8 mouse cellular contexts compared by ENCODE assay signal in genomic region chr10:81418216-81419070, GRCm38 (mm10). TPM values are rescaled to one million over a fixed set of nuclear protein-coding genes. Genes with fewer than 3 reads are reported as not detected.
DNase-seq lines count a peak whose midpoint lies in the region; ATAC-seq and TF ChIP-seq lines count a peak whose summit lies in the region.

No protein-coding gene starts in this region.

- H3K4me2 ChIP-seq in midbrain, embryonic 12.5 days (replicated peaks) = no peak overlapping the region
- no peak overlapping the region for H3K4me2 ChIP-seq in midbrain, embryonic 16.5 days (ENCODE audit: low read length)
- no peak overlapping the region for H3K4me2 ChIP-seq in forebrain, embryonic 15.5 days (replicated peaks)
- H3K4me2 ChIP-seq in liver, postnatal 0 days (ENCODE audit: low read depth, low read length) = no peak overlapping the region

- no peak for ATAC-seq in cerebellum, adult (ENCODE audit: insufficient number of reproducible peaks, low FRiP score, low TSS enrichment)
- ATAC-seq in midbrain, embryonic 12.5 days (ENCODE audit: low FRiP score, low read depth) = no peak
- ATAC-seq in midbrain, embryonic 16.5 days = no peak
- no peak for ATAC-seq in forebrain, embryonic 15.5 days (replicated peaks)
- no peak for ATAC-seq in liver, postnatal 0 days
- no peak for ATAC-seq in activated CD4-positive, CD25-positive, alpha-beta regulatory T cell, adult 4 months

- H3K36me3 ChIP-seq in midbrain, embryonic 12.5 days = 0 out of 2 replicates have a peak, but pooled peaks cover 5% of the 10 kb centered on the region
- peaks cover 7% of the 10 kb centered on the region; the same call in 1 of the 2 replicates for H3K36me3 ChIP-seq in midbrain, embryonic 16.5 days (ENCODE audit: control insufficient read depth, insufficient read depth, low read length)
- no peaks in the 10 kb centered on the region; the same call in 1 of the 2 replicates for H3K36me3 ChIP-seq in forebrain, embryonic 15.5 days
- 0 out of 2 replicates have a peak, but pooled peaks cover 2% of the 10 kb centered on the region for H3K36me3 ChIP-seq in liver, postnatal 0 days (replicated peaks; ENCODE audit: insufficient read depth, low read length)

- H3K4me3 ChIP-seq in midbrain, embryonic 12.5 days = no peak overlapping the region
- H3K4me3 ChIP-seq in midbrain, embryonic 16.5 days (ENCODE audit: low read depth, low read length) = no peak overlapping the region
- no peak overlapping the region for H3K4me3 ChIP-seq in forebrain, embryonic 15.5 days
- H3K4me3 ChIP-seq in liver, postnatal 0 days (ENCODE audit: low read depth, low read length) = no peak overlapping the region

- no peaks in the 10 kb centered on the region for H3K9me3 ChIP-seq in midbrain, embryonic 12.5 days
- H3K9me3 ChIP-seq in midbrain, embryonic 16.5 days (replicated peaks; ENCODE audit: control insufficient read depth, low read length, poor library complexity, severe bottlenecking) = no peaks in the 10 kb centered on the region
- H3K9me3 ChIP-seq in forebrain, embryonic 15.5 days = no peaks in the 10 kb centered on the region
- H3K9me3 ChIP-seq in liver, postnatal 0 days (ENCODE audit: low read length) = no peaks in the 10 kb centered on the region

- TF ChIP-seq EP300 in liver, postnatal 0 days (IDR thresholded peaks at IDR 0.05; ENCODE audit: low read depth) = no peak

- WGBS in midbrain, embryonic 12.5 days = 48% methylated on average over 11 of the region's 11 CpGs
- WGBS in midbrain, embryonic 16.5 days = 45% methylated on average over 11 of the region's 11 CpGs
- 45% methylated on average over 11 of the region's 11 CpGs for WGBS in forebrain, embryonic 15.5 days
- WGBS in liver, postnatal 0 days (ENCODE audit: insufficient replicate concordance) = 55% methylated on average over 11 of the region's 11 CpGs

- DNase-seq in cerebellum, adult 11-12 months = peak; percentile 54
- DNase-seq in liver, postnatal 0 days = peak; percentile 15
- DNase-seq in ovary, postnatal 10 days (ENCODE audit: low spot score) = no peak

- H3K27ac ChIP-seq in midbrain, embryonic 12.5 days (replicated peaks) = 0 out of 2 replicates have a peak overlapping the region, but pooled peaks have one; percentile 4
- no peak overlapping the region for H3K27ac ChIP-seq in midbrain, embryonic 16.5 days (ENCODE audit: low read length)
- H3K27ac ChIP-seq in forebrain, embryonic 15.5 days (replicated peaks) = peak overlapping the region; percentile 89
- H3K27ac ChIP-seq in liver, postnatal 0 days (ENCODE audit: low read depth) = no peak overlapping the region

- no peak for TF ChIP-seq CTCF in liver, postnatal 0 days (IDR thresholded peaks at IDR 0.05; ENCODE audit: low read depth)

- 0 out of 2 replicates have a peak overlapping the region, but pooled peaks have one; percentile 21 for H3K9ac ChIP-seq in midbrain, embryonic 12.5 days (replicated peaks)
- no peak overlapping the region for H3K9ac ChIP-seq in midbrain, embryonic 16.5 days (ENCODE audit: low read depth, low read length)
- no peak overlapping the region for H3K9ac ChIP-seq in forebrain, embryonic 15.5 days (replicated peaks)
- no peak overlapping the region for H3K9ac ChIP-seq in liver, postnatal 0 days (replicated peaks)

- H3K27me3 ChIP-seq in midbrain, embryonic 12.5 days = peaks cover 44% of the 10 kb centered on the region
- no peaks in the 10 kb centered on the region for H3K27me3 ChIP-seq in midbrain, embryonic 16.5 days (ENCODE audit: control insufficient read depth, insufficient read depth, low read depth, low read length)
- no peaks in the 10 kb centered on the region for H3K27me3 ChIP-seq in forebrain, embryonic 15.5 days
- no peaks in the 10 kb centered on the region for H3K27me3 ChIP-seq in liver, postnatal 0 days (ENCODE audit: insufficient read depth, low read length)

- peaks cover 54% of the 10 kb centered on the region for H3K4me1 ChIP-seq in midbrain, embryonic 12.5 days
- peaks cover 16% of the 10 kb centered on the region for H3K4me1 ChIP-seq in midbrain, embryonic 16.5 days (ENCODE audit: control insufficient read depth, insufficient read depth, low read length)
- H3K4me1 ChIP-seq in forebrain, embryonic 15.5 days = peaks cover 47% of the 10 kb centered on the region
- H3K4me1 ChIP-seq in liver, postnatal 0 days (ENCODE audit: insufficient read depth) = peaks cover 46% of the 10 kb centered on the region

RNA-seq across cellular contexts. Expression of gene Smim24, which starts 25.6 kb away (rescaled TPM):
- 2.1 and 2.8 TPM in 2 replicates for polyA plus RNA-seq in midbrain, embryonic 12.5 days (2016; fragmentation: Nextera tagmentation; extraction: Ambion mirVana)
- 1.2 and 1.4 TPM in 2 replicates for polyA plus RNA-seq in midbrain, embryonic 16.5 days (2015; fragmentation: Nextera tagmentation; extraction: Ambion mirVana)
- polyA plus RNA-seq in forebrain, embryonic 15.5 days (2015; fragmentation: Nextera tagmentation; extraction: Ambion mirVana) = 1.2 and 1.8 TPM in 2 replicates
- 1.7 and 2.0 TPM in 2 replicates for polyA plus RNA-seq in liver, postnatal 0 days (2015; fragmentation: Nextera tagmentation; extraction: Ambion mirVana)
- polyA plus RNA-seq in activated CD4-positive, CD25-positive, alpha-beta regulatory T cell, adult 4 months (2017; shearing (Covaris generic)) = 10 to 100 TPM in 1 of 2 experiments, 1 to 10 TPM in 1; 7.3 to 13.3 TPM

RNA-seq across cellular contexts. Expression of gene Gm48552, which starts 29.6 kb away (rescaled TPM):
- 0.50 and 2.3 TPM in 2 replicates for polyA plus RNA-seq in midbrain, embryonic 12.5 days (2016; fragmentation: Nextera tagmentation; extraction: Ambion mirVana)
- 2.3 and 3.3 TPM in 2 replicates for polyA plus RNA-seq in midbrain, embryonic 16.5 days (2015; fragmentation: Nextera tagmentation; extraction: Ambion mirVana)
- 2.9 and 3.1 TPM in 2 replicates for polyA plus RNA-seq in forebrain, embryonic 15.5 days (2015; fragmentation: Nextera tagmentation; extraction: Ambion mirVana)
- polyA plus RNA-seq in liver, postnatal 0 days (2015; fragmentation: Nextera tagmentation; extraction: Ambion mirVana) = not detected in 2 replicates
- polyA plus RNA-seq in activated CD4-positive, CD25-positive, alpha-beta regulatory T cell, adult 4 months (2017; shearing (Covaris generic)) = 1 to 10 TPM in 1 of 2 experiments, not detected in 1; 1.4 TPM

RNA-seq across cellular contexts. Expression of gene Gm48551, which starts 34.2 kb away (rescaled TPM):
- 4.2 and 5.5 TPM in 2 replicates for polyA plus RNA-seq in midbrain, embryonic 12.5 days (2016; fragmentation: Nextera tagmentation; extraction: Ambion mirVana)
- 6.1 and 8.2 TPM in 2 replicates for polyA plus RNA-seq in midbrain, embryonic 16.5 days (2015; fragmentation: Nextera tagmentation; extraction: Ambion mirVana)
- 5.4 and 6.6 TPM in 2 replicates for polyA plus RNA-seq in forebrain, embryonic 15.5 days (2015; fragmentation: Nextera tagmentation; extraction: Ambion mirVana)
- 0.40 and 0.70 TPM in 2 replicates for polyA plus RNA-seq in liver, postnatal 0 days (2015; fragmentation: Nextera tagmentation; extraction: Ambion mirVana)
- polyA plus RNA-seq in activated CD4-positive, CD25-positive, alpha-beta regulatory T cell, adult 4 months (2017; shearing (Covaris generic)) = 1 to 10 TPM; 1.1 to 1.2 TPM

RNA-seq across cellular contexts. Expression of gene Dohh, which starts 34.2 kb away (rescaled TPM):
- 63.5 and 67.2 TPM in 2 replicates for polyA plus RNA-seq in midbrain, embryonic 12.5 days (2016; fragmentation: Nextera tagmentation; extraction: Ambion mirVana)
- polyA plus RNA-seq in midbrain, embryonic 16.5 days (2015; fragmentation: Nextera tagmentation; extraction: Ambion mirVana) = 77.5 and 86.2 TPM in 2 replicates
- 88.2 and 89.0 TPM in 2 replicates for polyA plus RNA-seq in forebrain, embryonic 15.5 days (2015; fragmentation: Nextera tagmentation; extraction: Ambion mirVana)
- polyA plus RNA-seq in liver, postnatal 0 days (2015; fragmentation: Nextera tagmentation; extraction: Ambion mirVana) = 39.3 and 42.1 TPM in 2 replicates
- 10 to 100 TPM; 12.7 to 13.7 TPM for polyA plus RNA-seq in activated CD4-positive, CD25-positive, alpha-beta regulatory T cell, adult 4 months (2017; shearing (Covaris generic))

RNA-seq across cellular contexts. Expression of gene Nfic, which starts 37.0 kb away (rescaled TPM):
- polyA plus RNA-seq in midbrain, embryonic 12.5 days (2016; fragmentation: Nextera tagmentation; extraction: Ambion mirVana) = 14.7 and 19.7 TPM in 2 replicates
- 15.4 and 17.2 TPM in 2 replicates for polyA plus RNA-seq in midbrain, embryonic 16.5 days (2015; fragmentation: Nextera tagmentation; extraction: Ambion mirVana)
- polyA plus RNA-seq in forebrain, embryonic 15.5 days (2015; fragmentation: Nextera tagmentation; extraction: Ambion mirVana) = 24.2 and 29.4 TPM in 2 replicates
- 19.6 and 21.1 TPM in 2 replicates for polyA plus RNA-seq in liver, postnatal 0 days (2015; fragmentation: Nextera tagmentation; extraction: Ambion mirVana)
- polyA plus RNA-seq in activated CD4-positive, CD25-positive, alpha-beta regulatory T cell, adult 4 months (2017; shearing (Covaris generic)) = 10 to 100 TPM; 15.2 to 16.0 TPM

Comparison
In these comparisons a context has a peak if more than half of its experiments do, and no peak if none do; other contexts are left out.
1. H3K27ac ChIP-seq: peak in midbrain, embryonic 12.5 days (single experiment) and forebrain, embryonic 15.5 days (single experiment); none in midbrain, embryonic 16.5 days (single experiment) and liver, postnatal 0 days (single experiment).